Mouse (Mus musculus) midbrain, embryonic 16.5 days (tissue): ENCODE measurements around the gene Cntnap2. TPM values are rescaled to one million over a fixed set of nuclear protein-coding genes. Genes with fewer than 3 reads are reported as not detected.

ENCODE experiments used
- ATAC-seq: fragments of 200-750 bp; cut with Nextera tagmentation; 2 replicates; pipeline ENCODE4 v1.8.0; 2017; ENCODE audit warnings: moderate TSS enrichment
- H3K27ac ChIP-seq: fragments of 300-500 bp; sonication (generic); 2 replicates; pipeline ENCODE4 v1.5.1; 2014; ENCODE audit warnings: mild to moderate bottlenecking, low read length, mixed read lengths
- H3K27me3 ChIP-seq: fragments of 300-500 bp; sonication (generic); 2 replicates; pipeline ENCODE4 v1.6.1; 2014; ENCODE audit warnings: low read depth, low read length, mixed read lengths; ENCODE audit not compliant: control insufficient read depth, insufficient read depth
- H3K36me3 ChIP-seq: fragments of 300-500 bp; sonication (generic); 2 replicates; pipeline ENCODE4 v1.6.1; 2014; ENCODE audit warnings: mild to moderate bottlenecking, low read length, moderate library complexity, mixed read lengths; ENCODE audit not compliant: control insufficient read depth, insufficient read depth
- H3K4me1 ChIP-seq: fragments of 300-500 bp; sonication (generic); 2 replicates; pipeline ENCODE4 v1.6.1; 2014; ENCODE audit warnings: mild to moderate bottlenecking, low read length, mixed read lengths; ENCODE audit not compliant: control insufficient read depth, insufficient read depth
- H3K4me2 ChIP-seq: fragments of 300-500 bp; sonication (generic); 2 replicates; pipeline ENCODE4 v1.6.1; 2014; ENCODE audit warnings: mild to moderate bottlenecking, low read length, mixed read lengths
- H3K4me3 ChIP-seq: fragments of 300-500 bp; sonication (generic); 2 replicates; pipeline ENCODE4 v1.5.1; 2014; ENCODE audit warnings: low read depth, mild to moderate bottlenecking, low read length, moderate library complexity, mixed read lengths
- H3K9ac ChIP-seq: fragments of 300-500 bp; sonication (generic); 2 replicates; pipeline ENCODE4 v1.6.1; 2014; ENCODE audit warnings: low read depth, low read length, mixed read lengths
- H3K9me3 ChIP-seq: fragments of 300-500 bp; sonication (generic); replicated peaks from 2 replicates; pipeline ENCODE4 v1.6.1; 2014; ENCODE audit warnings: mild to moderate bottlenecking, low read length, mixed read lengths; ENCODE audit not compliant: control insufficient read depth, poor library complexity, severe bottlenecking
- WGBS: fragments of 180-500 bp; shearing (Covaris S2); extraction: QIAGEN DNeasy Blood & Tissue Kit; methylation state at CpG from one replicate; pipeline ENCODE4 v1.1.7; 2014; 5-methylcytosine and 5-hydroxymethylcytosine counted together
- polyA plus RNA-seq: library from polyadenylated mRNA; unstranded; fragments of >200 nt; fragmentation: Nextera tagmentation; extraction: Ambion mirVana; gene quantifications from 2 replicates; pipeline ENCODE4 v1.2.1, GENCODE M21; 2015

Cntnap2 gene
- polyA plus RNA-seq, 1 experiment from 2014 or later = 63.5 TPM

- H3K9ac ChIP-seq = no peak overlapping the region
- H3K27ac ChIP-seq = no peak overlapping the region
- H3K27me3 ChIP-seq = no peaks in the 10 kb centered on the region
- ATAC-seq = no peak
- H3K4me3 ChIP-seq = no peak overlapping the region
- H3K9me3 ChIP-seq = no peaks in the 10 kb centered on the region
- 86% methylated on average over 3 of the region's 3 CpGs for WGBS
- H3K4me1 ChIP-seq = no peaks in the 10 kb centered on the region
- no peaks in the 10 kb centered on the region for H3K36me3 ChIP-seq
- H3K4me2 ChIP-seq = no peak overlapping the region
Observed at GRCm38 (mm10) chr6:45938263-45938662, 879.1 kb downstream of the Cntnap2 start.

GRCm38 (mm10) chr6:45938775-45939174, 879.6 kb downstream of the Cntnap2 start:
- Histone ChIP-seq H3K9ac (no peak overlapping the region), H3K4me1 (no peaks in the 10 kb centered on the region), H3K4me3 (no peak overlapping the region), H3K36me3 (no peaks in the 10 kb centered on the region), H3K27ac (no peak overlapping the region), H3K9me3 (no peaks in the 10 kb centered on the region), H3K4me2 (no peak overlapping the region), H3K27me3 (no peaks in the 10 kb centered on the region)
- no peak for ATAC-seq
- 14% methylated on average over 1 of the region's 1 CpGs for WGBS

- no peak overlapping the region for H3K27ac ChIP-seq
- H3K4me1 ChIP-seq = no peaks in the 10 kb centered on the region
- no peaks in the 10 kb centered on the region for H3K9me3 ChIP-seq
- H3K4me2 ChIP-seq = no peak overlapping the region
- H3K4me3 ChIP-seq = no peak overlapping the region
- no peak for ATAC-seq
- WGBS = 19% methylated on average over 3 of the region's 3 CpGs
- H3K9ac ChIP-seq = no peak overlapping the region
- no peaks in the 10 kb centered on the region for H3K36me3 ChIP-seq
- no peaks in the 10 kb centered on the region for H3K27me3 ChIP-seq
Observed at GRCm38 (mm10) chr6:45945144-45945985, 886.2 kb downstream of the Cntnap2 start.

- Histone ChIP-seq H3K36me3 (no peaks in the 10 kb centered on the region), H3K9ac (no peak overlapping the region), H3K4me1 (no peaks in the 10 kb centered on the region), H3K27ac (no peak overlapping the region), H3K27me3 (no peaks in the 10 kb centered on the region), H3K9me3 (no peaks in the 10 kb centered on the region; the same call in 1 of the 2 replicates), H3K4me3 (no peak overlapping the region), H3K4me2 (no peak overlapping the region)
- no peak for ATAC-seq
Observed at GRCm38 (mm10) chr6:45954773-45955172, 895.6 kb downstream of the Cntnap2 start.

DNA sequence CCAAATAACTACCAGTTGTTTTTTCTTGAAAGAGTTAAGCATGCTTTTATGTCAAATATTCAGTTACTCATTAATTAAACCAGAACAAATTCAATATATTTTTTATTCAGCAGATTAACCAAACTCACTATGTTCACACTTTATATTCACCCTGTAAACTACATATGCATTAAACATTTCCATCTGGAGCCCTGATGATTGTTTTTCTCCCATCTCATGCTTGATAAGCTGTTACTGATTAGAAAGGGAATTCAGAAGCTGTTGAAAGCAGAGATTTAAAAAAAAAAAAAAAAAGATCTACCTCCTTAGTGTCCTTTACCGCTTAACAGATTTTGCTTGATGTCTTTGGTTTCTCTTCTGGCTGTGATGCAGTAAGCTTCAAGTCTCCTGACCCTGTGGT, 905.3 kb downstream of the Cntnap2 start:
- no peak for ATAC-seq
- WGBS = 92% methylated on average over 1 of the region's 1 CpGs
- Histone ChIP-seq H3K4me3 (no peak overlapping the region), H3K27me3 (no peaks in the 10 kb centered on the region), H3K4me2 (no peak overlapping the region), H3K9me3 (no peaks in the 10 kb centered on the region), H3K36me3 (no peaks in the 10 kb centered on the region), H3K4me1 (no peaks in the 10 kb centered on the region), H3K9ac (no peak overlapping the region), H3K27ac (no peak overlapping the region)

- Histone ChIP-seq H3K27me3 (no peaks in the 10 kb centered on the region), H3K36me3 (no peaks in the 10 kb centered on the region), H3K4me1 (no peaks in the 10 kb centered on the region), H3K27ac (no peak overlapping the region), H3K9ac (no peak overlapping the region), H3K9me3 (no peaks in the 10 kb centered on the region), H3K4me2 (no peak overlapping the region), H3K4me3 (no peak overlapping the region)
- ATAC-seq = no peak
- WGBS = 57% methylated on average over 6 of the region's 6 CpGs
Observed at GRCm38 (mm10) chr6:45974471-45975154, 915.5 kb downstream of the Cntnap2 start.

DNA sequence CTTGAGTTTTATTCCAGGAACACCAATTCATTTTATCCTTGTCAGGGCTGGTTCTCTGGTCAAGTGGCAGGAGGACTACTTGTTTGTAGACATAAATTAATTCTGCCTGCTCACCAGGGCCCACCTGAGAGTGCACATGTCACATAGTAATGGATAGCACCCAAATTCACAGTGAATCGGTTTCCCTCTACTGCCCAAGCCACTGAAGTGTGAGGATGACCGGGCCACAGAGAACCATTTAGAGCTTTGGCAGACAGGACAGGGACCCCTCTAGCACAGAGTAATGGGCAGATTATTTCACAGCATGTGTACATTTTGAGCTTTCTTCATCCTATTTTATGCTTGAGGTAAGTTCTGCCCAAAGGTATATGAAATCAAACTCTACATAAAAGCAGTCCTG, 920.0 kb downstream of the Cntnap2 start:
- no peak for ATAC-seq
- WGBS = 81% methylated on average over 2 of the region's 2 CpGs
- no peak overlapping the region for H3K4me2 ChIP-seq

DNA sequence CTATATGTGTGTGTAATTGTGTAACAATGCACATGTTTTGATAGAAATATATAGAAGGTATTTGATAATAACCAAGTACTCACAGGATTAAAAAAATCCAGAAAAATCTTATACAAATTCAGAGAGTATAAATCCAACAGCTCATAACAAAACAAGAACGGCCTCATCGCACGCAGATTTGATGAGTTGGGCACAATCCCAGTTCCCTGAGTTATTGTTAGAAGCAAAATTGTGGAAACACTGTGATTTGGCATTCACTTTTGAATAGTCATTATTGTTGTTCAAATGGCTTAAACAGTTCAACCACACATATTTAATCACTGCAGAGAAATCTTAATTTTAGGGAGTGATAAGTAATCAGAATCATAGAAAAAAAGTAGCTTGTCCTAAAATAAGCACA, 928.9 kb downstream of the Cntnap2 start:
- Histone ChIP-seq H3K27ac (no peak overlapping the region), H3K4me1 (no peaks in the 10 kb centered on the region), H3K27me3 (no peaks in the 10 kb centered on the region), H3K4me2 (no peak overlapping the region), H3K4me3 (no peak overlapping the region), H3K36me3 (no peaks in the 10 kb centered on the region), H3K9ac (no peak overlapping the region), H3K9me3 (no peaks in the 10 kb centered on the region)
- no peak for ATAC-seq
- 75% methylated on average over 3 of the region's 3 CpGs for WGBS

More for the DNA sequence above, 920.0 kb downstream of the Cntnap2 start:
- no peaks in the 10 kb centered on the region for H3K9me3 ChIP-seq
- H3K36me3 ChIP-seq = no peaks in the 10 kb centered on the region
- no peaks in the 10 kb centered on the region for H3K27me3 ChIP-seq
- no peak overlapping the region for H3K9ac ChIP-seq
- no peak overlapping the region for H3K27ac ChIP-seq
- no peaks in the 10 kb centered on the region for H3K4me1 ChIP-seq
- H3K4me3 ChIP-seq = no peak overlapping the region

DNA sequence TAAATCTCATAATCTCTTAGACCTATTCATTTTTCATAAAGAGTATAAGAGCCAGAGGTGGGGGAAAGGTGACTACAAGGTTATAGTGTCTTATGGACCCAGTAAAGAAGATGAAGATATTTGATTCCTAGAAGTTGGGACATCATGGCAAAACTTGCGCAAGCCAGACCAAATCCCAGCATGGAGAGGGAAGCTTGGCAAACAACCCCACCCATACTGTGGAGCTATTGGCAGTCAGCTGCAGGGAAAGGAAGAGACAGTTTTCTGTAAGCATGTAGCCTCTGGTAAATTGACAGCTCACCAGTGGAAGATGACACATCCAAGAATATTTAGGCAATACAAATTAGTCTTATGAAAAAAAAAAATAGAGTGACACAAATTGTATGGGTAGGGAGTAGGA, 931.9 kb downstream of the Cntnap2 start:
- WGBS = 100% methylated on average over 1 of the region's 1 CpGs

More for the DNA sequence above, 931.9 kb downstream of the Cntnap2 start:
- no peak for ATAC-seq
- no peak overlapping the region for H3K27ac ChIP-seq
- no peak overlapping the region for H3K4me3 ChIP-seq
- H3K4me2 ChIP-seq = no peak overlapping the region
- no peaks in the 10 kb centered on the region for H3K27me3 ChIP-seq
- no peaks in the 10 kb centered on the region for H3K36me3 ChIP-seq
- no peak overlapping the region for H3K9ac ChIP-seq
- H3K4me1 ChIP-seq = no peaks in the 10 kb centered on the region
- H3K9me3 ChIP-seq = no peaks in the 10 kb centered on the region
